Mouse (Mus musculus) hindbrain, embryonic 16.5 days (tissue): ENCODE measurements around the gene Dlx3. TPM values are rescaled to one million over a fixed set of nuclear protein-coding genes. Genes with fewer than 3 reads are reported as not detected.

ENCODE experiments used
- ATAC-seq: fragments of 200-750 bp; cut with Nextera tagmentation; 2 replicates; pipeline ENCODE4 v1.8.0; 2017; ENCODE audit warnings: moderate TSS enrichment, moderate library complexity
- H3K27ac ChIP-seq: fragments of 300-500 bp; sonication (generic); 2 replicates; pipeline ENCODE4 v1.5.1; 2014; ENCODE audit warnings: low read depth, mild to moderate bottlenecking, control low read depth, low read length, moderate library complexity
- H3K27me3 ChIP-seq: fragments of 300-500 bp; sonication (generic); replicated peaks from 2 replicates; pipeline ENCODE4 v1.6.1; 2014; ENCODE audit warnings: low read length; ENCODE audit not compliant: control insufficient read depth, insufficient read depth
- H3K36me3 ChIP-seq: fragments of 300-500 bp; sonication (generic); 2 replicates; pipeline ENCODE4 v1.6.1; 2014; ENCODE audit warnings: mild to moderate bottlenecking, low read length, moderate library complexity, mixed read lengths; ENCODE audit not compliant: control insufficient read depth, insufficient read depth
- H3K4me1 ChIP-seq: fragments of 300-500 bp; sonication (generic); 2 replicates; pipeline ENCODE4 v1.6.1; 2014; ENCODE audit warnings: low read depth, low read length; ENCODE audit not compliant: control insufficient read depth, insufficient read depth
- H3K4me2 ChIP-seq: fragments of 300-500 bp; sonication (generic); 2 replicates; pipeline ENCODE4 v1.6.1; 2014; ENCODE audit warnings: mild to moderate bottlenecking, low read length, control low read depth, moderate library complexity
- H3K4me3 ChIP-seq: fragments of 300-500 bp; sonication (generic); 2 replicates; pipeline ENCODE4 v1.5.1; 2014; ENCODE audit warnings: mild to moderate bottlenecking, low read length, control low read depth, moderate library complexity
- H3K9ac ChIP-seq: fragments of 300-500 bp; sonication (generic); 2 replicates; pipeline ENCODE4 v1.6.1; 2014; ENCODE audit warnings: low read depth, mild to moderate bottlenecking, control low read depth, low read length, moderate library complexity
- H3K9me3 ChIP-seq: fragments of 300-500 bp; sonication (generic); 2 replicates; pipeline ENCODE4 v1.6.1; 2014; ENCODE audit warnings: mild to moderate bottlenecking, low read length, moderate library complexity; ENCODE audit not compliant: control insufficient read depth
- WGBS: fragments of 180-500 bp; shearing (Covaris S2); extraction: QIAGEN DNeasy Blood & Tissue Kit; methylation state at CpG from one replicate; pipeline ENCODE4 v1.1.7; 2014; 5-methylcytosine and 5-hydroxymethylcytosine counted together
- polyA plus RNA-seq: library from polyadenylated mRNA; unstranded; fragments of >200 nt; fragmentation: Nextera tagmentation; extraction: Ambion mirVana; gene quantifications from 2 replicates; pipeline ENCODE4 v1.2.1, GENCODE M21; 2015

Dlx3 gene
- polyA plus RNA-seq, 1 experiment from 2014 or later, result 0.19 TPM

DNA sequence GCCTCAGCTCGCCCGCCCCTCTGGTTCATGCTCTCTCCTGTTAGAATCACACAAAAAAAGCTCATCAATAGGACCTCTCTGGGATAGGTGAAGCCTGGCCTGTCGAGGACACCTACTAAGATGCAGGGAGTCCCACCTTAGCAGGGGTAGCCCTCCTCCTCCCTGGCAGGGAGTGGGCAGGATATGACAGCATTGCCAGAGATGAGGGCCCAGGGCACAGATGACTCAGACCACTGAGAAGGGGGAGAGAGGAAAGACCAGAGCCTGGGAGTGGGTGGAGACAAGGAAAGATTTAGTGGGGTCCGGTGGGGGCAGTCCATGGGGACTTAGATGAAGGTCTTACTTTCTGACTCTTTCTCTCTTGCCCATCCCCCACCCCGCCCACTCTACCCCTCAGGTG is 33.7 kb upstream of the Dlx3 start:
- no peak overlapping the region for H3K4me2 ChIP-seq
- H3K36me3 ChIP-seq, result no peaks in the 10 kb centered on the region
- H3K27ac ChIP-seq, result no peak overlapping the region
- WGBS, result 46% methylated on average over 5 of the region's 5 CpGs
- no peaks in the 10 kb centered on the region for H3K4me1 ChIP-seq
- no peak overlapping the region for H3K9ac ChIP-seq
- H3K4me3 ChIP-seq, result no peak overlapping the region
- no peak for ATAC-seq
- no peaks in the 10 kb centered on the region for H3K9me3 ChIP-seq
- H3K27me3 ChIP-seq, result no peaks in the 10 kb centered on the region

DNA sequence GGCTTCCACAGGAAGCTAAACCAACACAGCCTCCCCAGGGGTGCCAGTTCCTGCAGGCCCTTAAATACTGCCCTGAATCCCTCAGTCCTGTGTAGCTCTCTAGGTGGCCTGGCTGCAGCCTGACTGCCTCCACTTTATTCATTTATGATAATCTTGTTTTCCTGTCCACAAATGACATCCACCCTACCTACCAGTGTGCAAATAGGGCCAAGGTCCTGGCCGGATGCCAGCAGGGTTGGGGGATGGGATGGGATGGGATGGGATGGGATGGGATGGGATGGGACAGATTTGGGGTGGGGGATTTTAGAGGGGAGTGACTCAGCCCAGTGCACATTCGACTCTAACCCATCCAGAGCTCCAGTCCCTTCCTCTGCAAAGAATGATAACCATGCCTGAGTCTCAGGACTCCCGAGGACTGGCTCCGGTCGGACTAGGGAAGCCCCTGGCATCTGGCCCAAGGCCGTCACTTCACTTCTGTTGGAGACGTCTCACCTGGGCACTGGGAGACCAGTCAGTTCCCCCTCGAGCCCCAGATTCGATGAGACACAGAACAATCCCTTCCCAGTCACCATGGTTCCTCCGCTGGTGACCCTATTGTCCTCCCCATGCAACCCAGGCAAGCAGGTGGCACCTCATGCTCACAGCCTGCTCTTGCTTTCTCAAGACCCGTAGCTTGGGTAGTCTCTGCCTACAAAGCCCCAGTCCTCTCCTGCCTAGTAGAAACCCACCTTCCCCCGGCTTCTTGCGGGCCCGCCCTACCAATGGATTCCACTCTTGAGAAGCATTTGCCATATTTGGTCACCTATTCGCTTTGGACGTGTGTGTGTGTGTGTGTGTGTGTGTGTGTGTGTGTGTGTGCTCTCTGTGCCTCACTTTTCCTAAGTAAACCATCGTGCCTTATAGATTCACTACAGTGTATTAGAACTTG is 32.4 kb upstream of the Dlx3 start:
- WGBS, result 73% methylated on average over 17 of the region's 17 CpGs
- Histone ChIP-seq H3K9ac (no peak overlapping the region), H3K4me2 (no peak overlapping the region), H3K9me3 (no peaks in the 10 kb centered on the region), H3K36me3 (no peaks in the 10 kb centered on the region), H3K4me1 (no peaks in the 10 kb centered on the region), H3K27me3 (no peaks in the 10 kb centered on the region), H3K4me3 (no peak overlapping the region), H3K27ac (no peak overlapping the region)
- no peak for ATAC-seq

- Histone ChIP-seq H3K4me1 (no peaks in the 10 kb centered on the region), H3K9me3 (no peaks in the 10 kb centered on the region), H3K27ac (no peak overlapping the region), H3K36me3 (no peaks in the 10 kb centered on the region), H3K9ac (no peak overlapping the region), H3K4me2 (no peak overlapping the region), H3K27me3 (no peaks in the 10 kb centered on the region), H3K4me3 (no peak overlapping the region)
- WGBS, result 67% methylated on average over 7 of the region's 7 CpGs
- ATAC-seq, result no peak
Observed at GRCm38 (mm10) chr11:95088286-95088685, 31.6 kb upstream of the Dlx3 start.

- H3K27ac ChIP-seq, result no peak overlapping the region
- H3K36me3 ChIP-seq, result no peaks in the 10 kb centered on the region
- no peaks in the 10 kb centered on the region for H3K9me3 ChIP-seq
- H3K4me2 ChIP-seq, result no peak overlapping the region
- no peaks in the 10 kb centered on the region for H3K4me1 ChIP-seq
- no peak overlapping the region for H3K4me3 ChIP-seq
- ATAC-seq, result no peak
- no peak overlapping the region for H3K9ac ChIP-seq
- 78% methylated on average over 16 of the region's 16 CpGs for WGBS
- H3K27me3 ChIP-seq, result no peaks in the 10 kb centered on the region
Observed at GRCm38 (mm10) chr11:95088857-95089779, 30.8 kb upstream of the Dlx3 start.

GRCm38 (mm10) chr11:95093077-95093476 is 26.8 kb upstream of the Dlx3 start:
- Histone ChIP-seq H3K4me3 (no peak overlapping the region), H3K9ac (no peak overlapping the region), H3K4me2 (no peak overlapping the region), H3K27me3 (no peaks in the 10 kb centered on the region), H3K4me1 (no peaks in the 10 kb centered on the region), H3K27ac (no peak overlapping the region), H3K9me3 (no peaks in the 10 kb centered on the region), H3K36me3 (no peaks in the 10 kb centered on the region)
- no peak for ATAC-seq
- 84% methylated on average over 5 of the region's 5 CpGs for WGBS

DNA sequence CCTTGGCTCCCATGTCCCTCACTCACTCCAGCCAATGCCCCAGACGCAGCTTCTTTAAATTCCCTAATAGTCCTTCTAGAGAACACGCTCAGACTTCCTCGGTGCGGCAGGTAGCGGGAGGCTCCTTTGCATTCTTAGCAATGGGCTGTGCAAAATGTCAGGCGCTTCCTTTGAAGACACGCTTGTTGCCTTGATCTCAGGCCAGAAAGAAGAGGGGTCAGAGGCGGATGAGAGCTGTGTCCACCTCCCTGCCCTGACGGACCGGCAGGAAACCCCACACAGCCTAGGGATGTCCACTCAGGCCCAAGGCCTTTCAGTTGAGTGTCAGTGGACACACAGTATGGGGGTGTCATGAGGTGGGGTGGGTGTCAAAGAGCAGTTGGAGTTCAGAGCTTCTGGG is 24.3 kb upstream of the Dlx3 start:
- Histone ChIP-seq H3K27ac (no peak overlapping the region), H3K4me1 (no peaks in the 10 kb centered on the region), H3K27me3 (peaks cover 1% of the 10 kb centered on the region; the same call in 1 of the 2 replicates), H3K4me2 (no peak overlapping the region), H3K9me3 (no peaks in the 10 kb centered on the region), H3K9ac (no peak overlapping the region), H3K4me3 (no peak overlapping the region), H3K36me3 (no peaks in the 10 kb centered on the region)
- 73% methylated on average over 10 of the region's 10 CpGs for WGBS
- ATAC-seq, result no peak

GRCm38 (mm10) chr11:95096608-95097373 is 23.1 kb upstream of the Dlx3 start:
- 47% methylated on average over 4 of the region's 4 CpGs for WGBS
- H3K4me2 ChIP-seq, result no peak overlapping the region
- H3K4me3 ChIP-seq, result no peak overlapping the region
- no peak for ATAC-seq
- H3K9ac ChIP-seq, result no peak overlapping the region
- H3K9me3 ChIP-seq, result no peaks in the 10 kb centered on the region
- H3K4me1 ChIP-seq, result no peaks in the 10 kb centered on the region
- peaks cover 2% of the 10 kb centered on the region for H3K27me3 ChIP-seq
- no peaks in the 10 kb centered on the region for H3K36me3 ChIP-seq
- no peak overlapping the region for H3K27ac ChIP-seq

DNA sequence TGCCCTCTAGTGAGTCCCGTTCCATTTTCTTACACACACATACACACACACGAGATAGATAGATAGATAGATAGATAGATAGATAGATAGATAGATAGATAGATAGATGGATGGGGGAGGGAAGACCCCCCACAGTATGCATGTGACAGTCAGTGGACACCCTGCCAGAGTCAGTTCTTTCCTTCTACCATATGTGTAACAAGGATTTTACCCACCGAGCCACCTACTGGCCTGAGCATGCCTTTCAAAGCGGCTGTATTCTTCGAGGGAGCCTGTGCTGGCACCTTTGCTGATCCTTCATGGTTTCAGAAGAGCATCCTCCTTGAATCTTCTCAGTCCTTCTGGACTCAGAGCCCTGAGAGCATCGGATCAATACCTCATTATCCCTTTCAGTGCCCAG is 22.0 kb upstream of the Dlx3 start:
- 60% methylated on average over 6 of the region's 6 CpGs for WGBS
- no peaks in the 10 kb centered on the region for H3K36me3 ChIP-seq

More for the DNA sequence above, 22.0 kb upstream of the Dlx3 start:
- ATAC-seq, result no peak
- Histone ChIP-seq H3K9me3 (no peaks in the 10 kb centered on the region), H3K27ac (no peak overlapping the region), H3K4me3 (no peak overlapping the region), H3K27me3 (peaks cover 2% of the 10 kb centered on the region), H3K9ac (no peak overlapping the region), H3K4me2 (no peak overlapping the region), H3K4me1 (no peaks in the 10 kb centered on the region)
